Mouse (Mus musculus) gastrocnemius, postnatal 14 days (tissue): ENCODE results near the gene Arsg. TPM values are rescaled to one million over a fixed set of nuclear protein-coding genes. Genes with fewer than 3 reads are reported as not detected.

Experiments used
- DNase-seq: peaks from one replicate; pipeline ENCODE4 v3.0.0; 2021; ENCODE audit warnings: mixed read lengths
- intact Hi-C: fragments of 180-260 bp; cut with DNase I; formaldehyde crosslinking; loops from one replicate; pipeline ENCODE4 v1.15.1; 2025; ENCODE audit warnings: low total_unique reads
- total RNA-seq, 2 experiments: library from RNA; stranded (reverse); gene quantifications; 2 replicates each; pipeline ENCODE4 v1.2.3; 2021

The Arsg gene
- total RNA-seq, 2 experiments from 2014 or later = 5.7 to 7.1 TPM

DNA sequence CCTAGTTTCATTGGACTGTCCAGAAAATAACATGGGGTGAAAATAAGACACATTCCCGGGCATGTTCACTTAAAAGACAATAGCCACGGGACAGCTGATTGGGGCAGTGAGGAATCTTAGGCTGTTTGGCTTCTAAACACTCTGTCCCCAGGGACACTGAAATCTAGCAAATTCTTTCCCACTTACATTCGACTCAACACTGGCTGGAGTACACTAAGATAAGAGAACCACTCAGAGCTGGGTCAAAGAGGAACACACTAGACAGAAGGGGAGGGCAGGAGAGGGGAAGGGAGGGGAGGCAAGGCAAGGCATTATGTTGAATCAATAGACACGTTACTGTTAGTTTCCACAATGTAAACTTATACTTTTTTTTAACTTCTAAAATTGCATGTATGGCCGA, 12.6 kb upstream of the Arsg start:
- intact Hi-C loops = no loop called here
- no peak for DNase-seq

DNA sequence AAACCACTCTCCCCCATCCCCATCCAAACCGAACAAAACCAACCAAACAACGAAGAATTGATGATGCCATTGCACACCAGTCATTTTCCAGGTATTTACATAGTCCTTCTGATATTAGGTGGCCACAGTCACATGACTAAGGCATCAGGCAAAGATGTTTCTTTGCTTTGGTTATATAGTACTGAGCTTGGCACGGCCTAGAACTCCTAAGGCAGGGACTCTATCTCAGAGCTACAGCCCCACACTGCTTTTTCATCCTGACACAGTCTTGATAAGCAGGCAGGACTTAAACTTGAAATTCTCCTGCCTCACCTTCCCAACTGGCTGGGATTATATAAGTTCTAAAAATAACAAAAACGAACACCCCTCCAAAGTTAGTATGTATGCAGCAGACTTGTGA, 8.1 kb upstream of the Arsg start:
- intact Hi-C loops = no loop called here
- DNase-seq = no peak

DNA sequence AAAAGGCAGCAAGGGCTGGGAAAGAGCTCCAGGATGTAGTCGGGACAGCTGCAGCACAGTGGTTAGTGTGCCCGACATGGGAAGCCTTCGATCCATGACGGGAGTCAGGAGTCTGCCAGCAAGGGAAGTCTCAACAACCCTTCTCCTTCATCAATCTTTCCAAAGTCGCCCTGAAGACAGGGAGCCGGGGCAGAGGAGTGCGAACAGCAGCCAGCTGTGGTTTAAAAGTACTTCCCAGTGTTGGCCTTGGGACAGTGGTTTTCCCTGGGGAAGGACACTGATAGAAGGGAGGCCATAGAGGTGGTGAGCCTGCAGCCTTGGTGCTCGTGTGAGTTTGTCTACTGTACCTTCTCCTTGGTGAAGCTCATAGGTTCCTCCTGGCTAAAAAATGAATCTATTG, 6.2 kb upstream of the Arsg start:
- no peak for DNase-seq
- intact Hi-C loops = no loop called here

DNA sequence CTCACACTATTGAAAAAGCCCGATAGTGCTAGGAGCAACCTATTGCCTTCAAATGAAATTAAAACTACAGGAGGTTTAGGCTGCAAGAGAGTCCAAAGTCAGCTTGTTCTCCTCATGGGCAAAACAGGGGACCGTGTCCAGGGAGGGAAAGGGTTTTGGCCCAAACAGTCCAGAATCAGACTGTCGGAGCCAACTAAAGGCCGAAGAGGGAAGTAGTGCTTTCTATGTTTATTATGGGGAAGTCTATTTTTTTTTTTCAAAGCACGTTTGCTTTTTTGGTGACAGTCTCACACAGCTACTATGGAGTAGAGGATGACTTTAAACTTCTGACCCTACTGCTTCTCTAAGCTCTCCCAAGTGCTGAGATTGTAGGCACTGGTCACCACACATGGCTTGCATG, 5.0 kb upstream of the Arsg start:
- intact Hi-C loops = no loop called here
- no peak for DNase-seq

DNA sequence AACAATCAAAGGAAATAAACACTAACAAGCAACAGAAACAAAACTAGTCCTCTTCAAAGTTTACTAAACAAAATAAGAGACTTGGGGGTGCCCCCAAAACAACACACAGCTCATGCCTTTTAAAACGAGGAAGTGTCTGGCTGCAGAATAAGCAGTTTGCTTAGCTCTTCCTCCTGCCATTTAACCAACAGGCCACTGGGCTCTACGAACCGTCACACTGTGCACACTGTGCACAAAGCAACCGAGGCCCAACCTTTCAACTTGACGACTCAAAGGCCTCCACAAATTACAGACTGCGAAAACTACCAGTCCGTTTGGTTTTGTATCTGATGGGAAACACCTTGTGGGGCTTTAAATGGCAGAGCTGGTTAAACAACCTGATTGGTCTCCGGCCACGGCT, 3.0 kb upstream of the Arsg start:
- intact Hi-C loops = no loop called here
- DNase-seq = no peak

DNA sequence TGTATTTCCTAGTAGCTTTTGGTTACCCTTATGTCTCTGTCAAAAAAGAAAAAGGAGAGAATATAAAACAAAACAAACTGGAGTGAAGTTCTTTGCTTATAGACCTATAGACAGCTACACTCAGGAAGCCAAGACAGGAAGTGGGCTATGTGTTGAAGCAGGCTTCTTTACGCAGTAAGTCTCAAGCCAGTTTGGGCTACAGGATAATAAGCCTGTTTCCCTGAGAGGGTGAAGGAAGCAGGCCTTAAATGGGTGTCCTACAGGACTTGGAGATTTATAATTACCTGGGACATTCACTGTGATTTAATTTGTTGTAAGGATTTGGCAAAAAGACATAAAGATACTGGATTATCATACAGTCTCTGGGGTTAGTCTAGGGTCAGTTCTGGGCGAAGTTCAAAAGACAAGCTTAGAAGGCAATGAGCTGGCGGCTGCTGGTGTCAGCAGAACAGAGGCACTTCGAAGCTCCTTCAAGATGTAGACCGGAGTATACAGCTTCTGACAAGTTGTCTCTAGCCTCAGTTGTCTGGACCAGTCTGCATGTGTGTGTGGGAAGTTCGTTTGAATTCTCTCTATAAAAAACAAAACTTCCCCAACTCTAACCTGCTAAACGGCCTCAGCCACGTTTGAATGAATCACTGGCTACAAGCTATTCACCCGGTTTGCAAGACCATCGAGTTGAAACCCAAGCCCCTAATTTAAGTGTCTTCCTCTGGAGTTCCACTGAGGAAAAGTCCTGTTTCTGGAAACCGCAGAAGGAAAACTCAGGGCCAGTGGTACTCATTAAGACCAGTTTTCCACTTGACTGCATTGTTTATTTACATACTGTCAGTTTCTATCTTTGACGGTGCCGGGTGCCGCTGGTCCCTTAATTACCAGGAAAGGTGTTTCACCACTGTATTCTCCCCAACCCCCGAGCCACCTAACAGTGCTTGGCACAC, 2.0 kb upstream of the Arsg start:
- no peak for DNase-seq
- intact Hi-C loops = no loop called here

DNA sequence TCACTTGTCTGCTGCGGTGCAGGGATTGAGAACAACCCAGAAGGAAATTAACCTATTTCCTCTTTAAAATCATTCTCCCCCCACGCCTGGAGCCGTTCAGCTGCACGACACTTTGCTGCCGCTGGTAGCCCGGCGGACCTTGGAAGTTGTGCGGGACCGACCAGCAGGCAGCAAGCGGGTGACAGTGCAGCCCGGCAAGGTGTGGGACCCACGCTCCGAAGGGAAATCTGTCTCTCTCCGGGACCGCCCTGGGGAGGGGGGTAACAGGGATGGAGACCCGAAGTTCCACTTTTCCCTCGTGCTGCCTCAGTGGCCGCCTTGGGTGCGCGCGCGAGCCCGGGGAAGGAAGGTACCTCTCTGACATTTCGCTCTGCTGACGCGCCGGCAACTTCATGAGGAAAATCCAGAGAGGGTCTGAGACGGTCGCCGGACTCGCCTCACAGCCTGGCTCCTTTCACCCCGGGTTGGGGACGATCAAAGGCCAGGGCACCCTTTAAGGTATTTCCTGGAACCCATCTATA, 943 bp upstream of the Arsg start:
- intact Hi-C loops = no loop called here
- peak; percentile 39 for DNase-seq

DNA sequence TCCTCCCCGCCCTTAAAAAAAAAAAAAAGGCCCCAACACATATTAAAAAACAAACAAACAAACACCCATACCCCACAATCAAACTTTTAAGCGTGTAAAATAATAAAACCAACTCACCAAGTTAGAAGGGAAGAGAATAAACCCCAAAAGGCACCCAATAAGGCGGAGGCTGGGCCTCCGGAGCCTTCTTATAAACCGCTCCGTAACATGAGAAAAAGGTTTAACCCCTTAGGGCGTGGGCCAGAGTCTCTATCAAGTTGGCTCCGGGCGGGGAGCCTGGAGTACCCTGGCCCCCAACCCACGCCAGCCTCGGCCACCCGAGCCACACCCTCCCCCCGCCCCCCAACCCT, 378 bp upstream of the Arsg start:
- intact Hi-C loops = no loop called here
- DNase-seq = no peak

DNA sequence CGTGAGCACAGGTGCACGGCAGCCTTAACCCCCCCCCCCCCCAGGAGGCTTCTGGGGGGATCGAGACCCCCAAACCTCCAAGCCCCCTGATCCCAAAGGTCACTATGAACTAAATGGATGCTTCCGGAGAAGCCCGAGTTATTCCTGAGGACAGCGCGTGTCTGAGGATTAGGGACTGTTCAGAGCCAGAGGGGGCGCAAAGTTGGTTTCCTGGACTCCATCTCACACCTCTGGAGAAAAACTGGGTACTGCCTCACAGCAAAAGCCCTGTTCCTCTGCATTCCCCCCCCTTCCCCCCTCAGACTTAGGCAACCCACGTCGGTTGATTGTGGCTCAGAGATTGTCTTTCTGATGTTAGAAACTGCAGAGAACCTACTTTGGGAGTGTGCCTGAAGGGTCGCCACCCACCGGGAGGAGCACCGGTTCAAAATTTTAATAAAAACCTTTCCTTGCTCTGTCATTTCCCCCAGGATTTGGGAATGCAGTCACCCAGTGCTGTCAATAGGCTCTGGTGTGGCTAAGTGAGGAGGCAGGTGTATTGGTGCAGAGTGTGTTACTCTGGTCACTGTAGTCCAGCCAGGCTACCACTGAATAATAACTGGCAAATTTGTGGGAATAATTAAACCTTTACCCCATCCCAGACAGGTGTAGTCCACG, 1.0 kb downstream of the Arsg start:
- no peak for DNase-seq
- intact Hi-C loops = no loop called here

DNA sequence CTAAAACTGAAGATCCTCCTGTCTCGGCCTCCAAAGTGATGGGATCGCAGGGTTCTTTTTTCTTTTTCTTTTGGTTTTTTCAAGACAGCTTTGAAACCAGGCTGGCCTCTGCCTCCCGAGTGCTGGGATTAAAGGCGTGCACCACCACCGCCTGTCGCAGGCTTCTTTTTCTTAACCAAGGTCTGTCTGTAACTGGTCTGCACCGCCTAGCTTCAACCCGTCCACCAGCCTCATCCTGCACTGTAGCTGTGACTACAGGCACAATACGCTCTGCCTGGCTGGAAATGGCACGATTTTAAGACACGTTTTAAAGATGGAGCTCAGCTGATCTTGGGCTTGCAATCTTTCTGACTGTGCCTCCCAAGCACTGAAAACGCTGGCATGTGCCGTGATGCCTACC, 1.7 kb downstream of the Arsg start:
- no peak for DNase-seq
- intact Hi-C loops = no loop called here

DNA sequence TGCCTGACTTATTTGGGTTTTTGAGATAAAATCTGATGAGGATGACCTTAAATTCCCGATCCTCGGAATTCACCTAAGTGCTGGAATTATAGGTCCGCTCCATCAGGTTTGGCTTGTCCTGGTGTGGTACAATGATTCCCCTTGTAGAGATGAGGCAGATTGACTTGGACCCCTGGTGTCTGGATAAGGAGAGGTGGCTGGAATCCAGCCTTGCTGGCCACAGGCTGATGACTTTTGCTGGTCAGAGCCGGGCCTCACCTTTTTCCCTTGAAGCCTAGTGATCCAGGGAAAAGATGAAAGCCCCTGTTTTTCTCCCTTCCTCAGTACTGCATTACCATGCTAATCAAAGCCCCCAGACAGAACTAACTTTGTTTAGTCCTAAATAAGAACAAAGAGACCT, 2.5 kb downstream of the Arsg start:
- intact Hi-C loops = no loop called here
- no peak for DNase-seq

DNA sequence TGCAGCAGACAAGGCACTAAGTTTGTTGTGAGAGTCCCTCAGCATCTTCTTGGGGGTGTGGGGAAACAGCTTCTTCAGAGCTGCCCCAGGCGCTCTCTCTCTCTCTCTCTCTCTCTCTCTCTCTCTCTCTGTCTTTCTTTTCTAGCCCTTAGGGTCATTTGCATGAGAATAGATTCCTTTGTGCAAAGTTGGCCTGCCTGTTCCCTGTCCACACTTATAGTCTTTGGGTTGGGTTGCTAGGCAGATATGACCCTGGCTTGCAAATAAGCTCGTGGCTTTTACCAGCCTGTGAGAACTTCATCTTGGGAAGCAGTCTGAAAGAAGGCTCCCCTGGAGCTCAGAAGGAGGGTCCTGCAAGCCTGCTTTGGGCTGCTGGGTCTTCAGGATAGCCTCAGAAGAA, 3.1 kb downstream of the Arsg start:
- no peak for DNase-seq
- intact Hi-C loops = no loop called here

DNA sequence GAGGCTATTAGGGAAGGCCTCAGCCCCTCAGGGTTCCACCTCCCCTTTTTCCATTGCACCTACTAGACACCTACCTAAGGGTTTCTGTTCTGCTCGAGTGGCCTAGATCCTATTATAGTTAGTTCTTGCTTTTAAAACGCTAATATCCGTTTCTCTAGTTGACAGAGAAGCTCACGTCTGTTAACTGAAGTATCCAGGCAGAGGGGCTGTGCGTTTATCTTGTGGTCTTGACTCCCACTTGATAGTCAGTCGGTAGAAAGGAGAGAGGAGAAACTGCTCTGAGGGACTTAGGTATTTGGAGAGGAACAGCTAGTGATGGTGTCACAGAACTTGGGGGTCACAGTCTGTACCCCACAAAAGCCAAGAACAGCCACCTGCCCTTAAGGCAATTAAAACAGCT, 3.5 kb downstream of the Arsg start:
- intact Hi-C loops = no loop called here
- DNase-seq = no peak

DNA sequence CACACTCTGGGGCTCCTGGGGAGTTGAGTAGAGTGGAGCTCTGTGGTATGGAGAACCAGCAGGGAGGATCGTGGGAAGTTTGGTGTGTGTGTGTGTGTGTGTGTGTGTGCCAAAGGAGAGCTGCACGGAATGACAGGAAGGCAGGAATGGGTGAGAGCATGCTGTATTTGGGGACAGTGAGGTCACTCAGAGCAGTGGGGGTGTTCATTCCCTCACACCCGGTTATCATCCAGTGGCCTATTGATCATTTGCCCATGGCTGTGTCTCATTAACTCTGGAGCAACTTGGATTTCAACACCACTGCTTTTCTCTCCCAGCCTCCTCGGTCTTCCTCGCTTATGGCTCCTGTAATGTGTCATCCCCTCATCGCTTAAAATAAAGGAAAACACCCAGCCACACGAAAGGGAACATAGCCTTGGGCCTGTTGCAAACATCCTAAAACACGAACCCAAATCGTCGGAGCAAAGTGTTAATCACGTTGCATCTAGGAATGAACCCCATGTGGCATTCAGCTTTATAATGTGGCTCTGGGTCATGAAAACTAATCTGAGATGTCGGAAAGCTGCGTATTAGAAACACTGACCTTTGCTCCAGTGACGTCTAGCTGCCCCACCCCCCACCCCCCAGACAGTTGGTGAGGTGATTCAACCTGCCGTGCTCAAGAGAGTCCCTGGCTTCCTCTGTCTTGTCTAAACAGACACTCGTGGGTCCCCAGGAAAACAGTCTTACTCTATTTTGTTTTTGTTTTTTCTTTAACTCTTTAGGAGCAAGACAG, 4.6 kb downstream of the Arsg start:
- DNase-seq = no peak
- intact Hi-C loops = no loop called here

DNA sequence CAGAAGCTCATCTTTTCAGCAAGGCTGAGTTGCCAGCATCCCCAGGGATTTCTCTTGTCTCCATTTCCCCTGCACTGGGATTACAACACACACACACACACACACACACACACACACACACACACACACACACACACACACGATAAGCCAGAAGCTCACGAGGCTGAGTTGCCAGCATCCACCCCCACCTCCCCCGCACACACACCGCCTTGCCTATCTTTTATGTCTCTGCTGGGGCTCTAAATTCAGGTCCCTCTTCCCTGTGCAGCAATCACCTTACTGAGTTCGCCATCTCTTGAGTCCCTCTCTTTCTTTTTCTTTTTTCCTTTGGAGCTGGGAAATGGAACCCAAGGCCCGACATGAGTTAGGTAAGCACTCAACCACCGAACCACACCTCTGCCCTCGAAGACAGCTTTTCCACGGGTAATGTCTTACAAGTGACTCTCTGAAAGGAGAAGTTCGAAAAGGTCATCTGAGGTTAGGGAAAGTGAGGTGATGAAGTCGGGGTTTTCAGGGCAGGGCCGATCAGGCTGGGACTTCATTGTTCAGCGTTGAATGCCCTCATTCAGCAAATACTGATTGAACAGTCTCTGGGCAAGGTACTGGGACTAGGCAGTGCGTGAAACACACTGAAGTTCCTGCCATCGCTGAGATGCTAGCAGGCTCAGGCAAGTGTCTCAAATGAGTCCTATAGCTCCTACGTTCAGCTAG, 6.6 kb downstream of the Arsg start:
- intact Hi-C loops = no loop called here
- DNase-seq = no peak

DNA sequence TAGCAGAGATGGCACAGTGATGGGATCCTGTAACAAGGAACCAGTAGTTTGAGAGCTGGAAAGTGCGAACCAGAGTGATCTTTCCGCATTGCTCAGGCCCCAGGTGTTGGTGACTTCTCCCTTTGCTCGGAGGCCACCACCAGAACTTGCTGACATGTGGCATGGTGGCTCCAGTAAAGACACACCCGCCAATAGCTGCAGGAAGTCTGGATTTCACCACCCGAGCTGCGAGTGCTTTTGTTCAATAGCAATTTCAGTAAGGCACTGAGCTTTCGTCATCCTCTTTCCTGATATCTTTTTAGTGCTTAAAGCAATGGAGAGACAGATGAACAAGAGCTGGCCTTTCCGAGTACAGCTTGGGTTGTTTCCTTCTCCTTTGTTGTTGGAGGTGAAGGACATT, 7.3 kb downstream of the Arsg start:
- intact Hi-C loops = no loop called here
- DNase-seq = no peak

DNA sequence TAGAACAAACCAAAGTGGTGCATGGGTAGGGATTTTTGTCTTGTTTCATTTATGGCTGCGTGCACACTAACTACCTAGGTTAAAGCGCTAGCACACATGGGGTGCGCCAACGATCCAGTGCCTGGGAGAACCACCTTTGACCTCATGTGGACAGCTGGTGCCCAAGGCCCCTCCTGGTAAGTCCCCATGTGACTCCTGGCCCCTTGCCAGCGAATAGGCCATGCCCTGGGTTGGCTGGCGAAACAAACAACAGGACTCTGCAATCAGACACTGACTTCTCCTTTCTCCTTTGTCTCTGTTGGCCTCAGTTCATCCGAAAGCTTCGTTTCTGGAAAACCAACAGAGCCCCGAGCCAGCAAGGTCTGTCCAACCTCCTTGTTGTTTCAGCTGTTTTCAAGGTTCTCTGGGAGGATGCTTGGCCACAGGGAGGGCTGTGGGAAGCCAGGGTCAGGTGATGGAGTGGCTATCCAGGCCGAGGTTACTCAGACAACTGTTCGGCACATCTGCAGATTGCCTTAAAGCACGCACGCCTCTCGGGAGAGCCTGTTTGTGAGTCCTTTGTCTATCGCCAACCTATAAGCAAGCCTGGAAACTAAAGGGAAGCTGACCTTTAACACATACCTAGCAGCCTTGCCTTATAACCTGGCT, 12.3 kb downstream of the Arsg start:
- intact Hi-C loops = no loop called here
- peak; percentile 75 for DNase-seq

DNA sequence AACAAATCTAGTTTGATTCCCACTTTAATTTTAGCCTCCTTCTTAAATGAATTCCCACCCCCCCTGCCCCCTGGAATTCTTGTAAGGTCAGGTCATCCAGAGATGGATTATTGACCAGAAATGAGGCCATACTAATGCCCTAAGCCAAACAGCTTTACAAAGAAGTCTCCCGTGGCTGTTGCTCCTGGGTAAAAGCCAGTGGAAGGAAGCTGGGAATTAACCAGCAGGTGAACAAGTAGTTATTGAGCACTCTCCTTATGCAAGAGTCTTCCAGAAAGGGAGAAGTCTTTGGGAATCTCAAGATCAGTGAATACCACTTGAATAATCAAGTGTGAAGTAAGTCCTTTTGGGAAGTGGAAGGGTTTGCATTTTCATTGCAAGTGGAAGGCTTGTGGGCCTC, 13.9 kb downstream of the Arsg start:
- intact Hi-C loops = no loop called here

DNA sequence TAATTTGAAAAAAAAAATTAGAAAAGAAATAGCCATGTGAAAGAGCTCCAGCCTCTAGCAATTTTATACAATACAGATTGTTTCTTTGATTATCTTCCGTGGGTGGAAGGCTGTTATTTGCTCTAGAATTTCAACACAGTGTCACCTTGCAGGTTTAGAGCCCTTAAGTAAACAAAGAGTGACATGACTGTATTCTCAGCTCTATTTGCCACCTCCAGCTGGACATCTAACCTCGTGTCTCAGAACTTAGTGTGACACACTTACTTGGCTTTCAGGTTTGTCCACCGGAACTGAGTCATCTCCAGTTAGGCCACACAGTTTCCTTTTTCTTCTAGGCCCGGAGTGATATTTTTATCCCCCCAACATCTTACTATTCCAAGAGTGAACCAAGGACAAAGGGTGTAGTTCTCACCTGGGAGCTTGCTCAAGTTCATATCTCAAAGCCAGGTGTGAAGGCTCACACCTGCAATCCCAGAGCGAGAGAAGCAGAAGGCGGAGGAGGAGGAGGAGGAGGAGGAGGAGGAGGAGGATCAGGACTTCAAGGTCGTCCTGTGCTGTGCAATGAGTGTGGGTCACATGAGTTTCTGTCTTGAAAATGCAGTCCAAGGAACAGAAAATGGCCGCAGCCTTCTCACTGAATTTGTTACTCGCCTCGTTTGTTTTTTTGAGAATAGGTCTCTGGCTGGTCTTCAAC, 15.0 kb downstream of the Arsg start:
- intact Hi-C loops = no loop called here
- no peak for DNase-seq

More for the DNA sequence above, 13.9 kb downstream of the Arsg start:
- no peak for DNase-seq
